Mouse (Mus musculus) gastrocnemius, postnatal 25 days (tissue): Measurements from ENCODE around the gene Tdrd1. TPM values are rescaled to one million over a fixed set of nuclear protein-coding genes. Genes with fewer than 3 reads are reported as not detected.
A peak's percentile ranks its signal among the peaks of the same experiment; 100 is the strongest.

ENCODE experiments used
- DNase-seq: peaks from one replicate; pipeline ENCODE4 v3.0.0; 2022
- total RNA-seq, 2 experiments: library from RNA; stranded (reverse); gene quantifications; 1 replicate in 1 of 2; 2 replicates in 1 of 2; pipeline ENCODE4 v1.2.3; 2021

The Tdrd1 gene
- total RNA-seq, 2 experiments from 2014 or later: not detected

DNA sequence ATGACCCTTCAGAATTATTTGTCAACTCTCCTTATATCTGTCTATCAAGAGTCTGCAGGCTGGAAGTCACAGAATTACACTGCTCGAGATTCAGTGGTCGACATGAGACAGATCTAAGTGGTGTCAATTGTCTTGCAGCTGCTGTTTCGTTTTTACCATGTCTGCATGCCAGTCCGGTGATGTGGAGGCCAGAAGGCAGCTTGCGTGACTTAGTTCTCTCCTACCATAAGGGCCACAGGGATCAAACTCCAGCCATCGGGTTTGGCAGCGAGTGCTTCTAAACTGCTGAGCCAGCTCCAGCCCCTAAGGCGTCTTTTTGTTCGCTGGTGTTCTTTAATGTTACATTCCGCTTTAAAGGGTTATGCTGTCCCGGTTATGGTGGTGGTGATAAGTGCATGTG, 2.3 kb downstream of the Tdrd1 start:
- DNase-seq: no peak

DNA sequence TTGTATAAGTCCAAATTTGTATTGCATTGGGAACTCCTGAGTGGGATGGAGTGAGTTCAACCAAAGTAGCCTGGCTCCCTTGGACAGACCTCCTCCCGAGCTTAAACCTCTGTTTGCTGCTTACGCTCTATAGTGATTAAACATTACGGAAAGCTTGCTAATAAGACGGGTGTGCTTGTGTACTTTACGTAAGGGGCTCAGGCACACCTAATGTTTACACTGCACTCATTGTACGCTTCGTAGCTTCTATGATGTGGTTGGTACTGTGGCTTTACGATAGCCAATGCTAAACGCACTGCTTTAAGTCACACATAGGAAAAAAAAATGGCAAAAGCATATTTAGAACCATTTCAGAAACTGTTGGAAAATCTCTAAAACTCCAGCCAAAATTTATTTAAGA, 3.3 kb downstream of the Tdrd1 start:
- DNase-seq: no peak

DNA sequence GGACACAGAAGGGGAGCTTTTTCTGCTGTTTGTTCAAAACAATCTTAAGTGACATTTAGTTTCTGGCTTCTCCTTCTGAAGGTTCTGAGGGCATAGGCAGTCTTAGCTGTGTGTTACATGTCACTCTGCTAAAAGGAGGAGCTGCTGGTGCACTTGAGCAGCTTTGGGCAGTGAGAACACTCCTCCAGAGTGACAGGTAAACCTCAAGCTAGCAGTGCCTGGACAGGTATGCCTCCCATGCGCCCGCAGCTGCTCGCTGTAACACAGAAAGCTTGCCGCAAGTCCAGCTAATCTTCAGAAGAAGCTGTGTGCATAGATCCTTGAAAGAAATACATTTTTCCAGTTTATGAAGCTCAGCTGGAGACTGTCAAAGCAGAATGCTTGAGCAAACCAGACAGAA, 4.2 kb downstream of the Tdrd1 start:
- DNase-seq: no peak

DNA sequence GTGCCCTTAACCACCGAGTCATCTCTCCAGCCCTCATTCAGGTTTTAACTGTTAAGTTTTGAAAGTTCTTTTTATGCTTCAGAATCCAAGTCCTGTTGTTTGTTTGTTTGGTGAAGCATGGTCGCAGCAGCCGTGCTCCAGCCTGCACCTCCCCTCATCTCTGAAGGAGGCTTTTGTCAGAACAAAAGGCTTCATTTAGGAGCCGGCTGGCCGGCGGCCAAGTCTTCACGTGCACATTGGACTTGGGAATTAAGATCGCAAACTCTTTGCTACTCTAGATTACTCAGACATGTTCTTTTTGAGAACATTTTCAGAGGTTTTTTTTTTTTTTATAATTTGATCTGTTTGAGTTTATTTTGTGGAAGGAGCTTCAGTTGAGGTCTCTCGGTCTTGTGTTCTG, 9.3 kb downstream of the Tdrd1 start:
- DNase-seq: no peak

DNA sequence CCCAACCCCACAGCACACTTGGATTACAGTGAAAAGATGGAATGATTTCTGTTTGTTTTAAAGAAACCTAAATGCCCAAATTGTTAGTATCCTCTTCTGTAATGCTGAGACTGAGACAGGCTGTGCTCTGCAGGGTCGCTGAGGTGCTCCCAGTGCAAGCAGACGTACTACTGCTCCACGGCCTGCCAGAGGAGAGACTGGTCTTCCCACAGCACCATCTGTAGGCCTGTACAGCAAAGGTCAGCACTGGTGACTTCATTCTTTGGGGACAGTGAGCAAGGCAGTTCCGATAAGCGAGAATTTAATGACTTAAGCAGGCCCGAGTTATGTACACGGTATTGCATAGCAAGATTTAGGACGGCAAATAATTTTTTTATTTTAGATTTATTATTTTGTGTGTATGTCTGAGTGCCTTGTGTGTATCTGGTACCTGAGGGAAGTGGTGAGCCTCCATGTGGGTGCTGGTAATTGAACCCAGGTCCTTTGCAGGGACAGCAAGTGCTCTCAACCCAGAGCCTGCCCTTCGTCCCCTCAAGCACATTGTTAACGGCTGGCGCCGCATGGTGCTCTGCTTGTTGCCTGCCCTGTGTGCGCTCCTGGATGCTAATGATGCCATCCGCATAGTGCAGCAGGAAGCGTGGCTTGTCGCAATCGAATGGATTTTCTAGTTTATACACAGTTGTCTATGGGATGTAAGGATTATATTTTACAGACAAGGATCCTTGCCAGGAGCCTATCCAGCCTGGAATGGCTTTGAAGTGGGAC, 13.1 kb downstream of the Tdrd1 start:
- DNase-seq: peak; percentile 35

DNA sequence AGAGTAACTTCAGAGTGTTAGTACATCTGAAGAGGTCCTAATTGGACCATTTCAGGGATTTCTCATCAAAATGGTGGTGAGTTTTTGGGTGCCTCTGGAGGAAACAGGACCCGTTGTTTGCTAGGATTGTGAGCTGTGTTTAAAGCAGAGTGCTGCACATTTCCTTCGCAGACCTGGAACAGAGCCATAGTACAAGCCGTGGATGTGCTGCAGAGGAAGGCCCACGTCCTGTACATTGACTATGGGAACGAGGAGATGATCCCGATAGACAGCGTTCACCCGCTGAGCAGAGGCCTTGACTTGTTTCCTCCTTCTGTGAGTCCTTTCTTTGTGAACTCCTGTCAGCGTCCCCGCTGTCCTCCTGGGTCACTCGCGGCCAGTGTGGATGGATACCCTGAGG, 17.0 kb downstream of the Tdrd1 start:
- DNase-seq: no peak

DNA sequence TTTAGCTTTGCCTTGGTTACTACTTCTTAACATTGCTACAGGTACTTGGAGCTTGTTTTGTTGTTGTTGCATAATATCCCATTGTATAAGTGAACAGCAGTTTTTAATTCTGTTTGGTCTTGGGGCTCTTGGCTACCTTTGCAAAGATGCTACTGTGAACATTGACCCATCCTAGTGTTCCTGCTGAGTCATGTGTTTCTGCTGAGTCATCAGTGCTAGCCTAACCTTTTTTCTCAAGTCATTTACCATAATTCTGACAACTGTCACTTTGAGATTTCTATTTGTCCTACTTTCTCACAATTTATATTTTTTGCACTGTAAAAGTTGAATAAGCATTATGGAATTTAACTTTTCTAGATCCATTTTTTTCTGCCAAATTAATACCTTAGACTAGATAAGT, 26.6 kb downstream of the Tdrd1 start:
- no peak for DNase-seq

DNA sequence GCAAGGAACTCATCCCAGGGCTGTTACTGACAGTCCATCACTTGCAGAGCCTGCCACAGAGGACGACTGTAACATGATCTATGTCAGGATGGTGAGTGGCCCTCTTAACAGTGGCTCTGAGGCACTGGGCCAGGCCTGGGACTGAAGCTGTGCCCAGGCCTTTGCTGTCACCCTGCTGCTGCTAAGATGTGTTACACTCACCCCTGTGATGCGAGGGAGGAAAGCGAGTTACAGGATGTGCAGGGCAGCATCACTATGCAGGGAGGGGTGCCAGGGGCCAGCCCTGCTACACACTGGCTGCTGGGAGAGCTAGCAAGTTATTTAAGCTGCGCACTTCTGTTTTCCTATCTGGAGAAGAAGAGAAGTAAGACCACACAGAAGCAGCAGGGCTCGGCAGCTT, 30.4 kb downstream of the Tdrd1 start:
- DNase-seq: no peak

DNA sequence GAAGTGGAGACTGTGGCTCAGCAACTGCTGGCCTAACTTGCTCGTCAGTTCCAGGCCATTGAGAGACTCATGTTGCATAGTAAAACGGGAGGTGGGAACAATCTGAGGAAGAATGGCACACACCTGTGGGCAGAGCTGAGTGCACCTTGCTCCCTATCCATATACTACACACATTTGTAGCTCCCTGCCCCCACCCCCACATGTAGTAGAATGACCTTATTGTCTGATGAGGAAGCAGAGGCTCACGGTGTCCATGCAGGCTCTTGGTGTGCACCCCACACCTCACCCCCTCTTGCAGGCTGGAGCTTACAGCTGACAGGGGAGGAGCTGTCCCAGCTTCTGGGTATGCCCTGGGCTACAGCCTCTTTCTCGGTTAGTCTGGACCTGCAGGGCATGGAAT, 41.7 kb downstream of the Tdrd1 start:
- no peak for DNase-seq

DNA sequence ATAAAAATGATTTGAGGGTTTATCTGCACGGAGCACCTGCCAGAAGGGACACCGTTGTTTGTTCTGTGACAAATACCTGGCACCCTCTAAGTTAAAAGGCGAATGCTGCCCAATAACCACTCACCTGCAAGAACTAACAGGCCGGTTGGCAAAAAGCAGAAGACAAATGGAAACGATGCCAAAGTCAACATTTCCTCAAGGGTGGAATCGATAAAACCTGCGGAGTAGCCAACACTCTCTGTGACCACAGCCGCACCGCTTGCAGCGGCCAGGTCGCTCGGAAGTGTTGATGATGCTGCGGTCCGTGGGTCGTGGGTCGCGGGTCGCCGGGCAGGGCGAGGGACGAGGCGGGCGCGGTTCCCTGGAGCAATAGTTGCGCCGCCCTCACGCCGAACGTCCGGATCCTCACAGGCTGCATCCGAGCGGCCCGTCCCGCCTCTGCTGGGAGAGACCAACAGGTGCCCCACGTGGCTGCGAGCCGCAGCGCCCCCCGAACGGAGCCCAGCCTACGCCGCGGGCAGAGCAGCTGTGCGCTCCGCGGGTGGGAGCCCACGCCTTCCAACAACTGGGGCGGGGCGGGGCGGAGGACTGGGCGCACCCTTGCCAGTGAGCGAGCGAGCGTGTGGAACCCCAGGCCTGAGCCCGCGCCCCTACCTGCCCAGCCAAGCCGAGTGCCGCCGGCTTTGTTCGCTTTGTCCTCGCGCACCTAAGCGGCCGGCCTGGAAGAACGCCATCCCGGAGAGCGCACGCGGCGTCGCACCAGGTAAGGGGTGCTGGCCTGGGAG, 48.0 kb downstream of the Tdrd1 start, which contains the start of gene Vwa2:
TSS of gene Vwa2 (plus strand) at position 434 of the 785 bp plus-strand sequence.
- no peak for DNase-seq

DNA sequence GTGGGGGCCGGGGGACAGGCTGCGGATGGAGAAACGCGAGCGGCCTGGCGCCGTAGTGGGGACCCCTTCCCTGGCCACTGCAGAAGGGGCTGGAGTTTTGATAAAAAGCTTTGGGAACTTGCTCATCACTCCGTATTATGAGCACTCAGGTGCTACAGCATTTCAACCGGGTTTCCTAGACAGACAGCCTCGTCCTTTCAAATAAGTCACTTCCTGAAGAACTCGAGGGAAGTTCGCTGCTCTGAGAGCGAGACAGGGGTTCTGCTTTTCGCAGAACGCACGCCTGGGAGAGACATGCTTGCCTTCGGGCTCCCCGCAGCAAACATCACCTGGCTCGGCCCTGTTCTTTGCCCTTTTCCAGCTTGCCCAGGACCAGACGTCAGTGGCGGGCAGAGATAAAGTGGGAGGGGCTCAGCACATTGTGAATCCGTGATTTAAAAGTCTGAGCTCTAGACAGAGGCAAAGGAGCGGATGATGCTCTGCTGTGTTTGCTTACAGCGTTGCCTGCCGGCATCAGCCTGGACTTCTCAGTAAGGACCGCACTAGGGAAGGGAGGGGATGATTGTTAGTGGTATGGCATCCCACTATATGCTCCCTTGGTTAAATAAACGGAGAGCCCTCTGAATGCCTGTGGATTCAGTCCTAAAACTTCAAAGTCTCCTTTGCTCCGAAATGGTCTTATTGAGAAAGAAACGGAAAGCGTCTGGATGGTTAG, 48.7 kb downstream of the Tdrd1 start:
- no peak for DNase-seq

DNA sequence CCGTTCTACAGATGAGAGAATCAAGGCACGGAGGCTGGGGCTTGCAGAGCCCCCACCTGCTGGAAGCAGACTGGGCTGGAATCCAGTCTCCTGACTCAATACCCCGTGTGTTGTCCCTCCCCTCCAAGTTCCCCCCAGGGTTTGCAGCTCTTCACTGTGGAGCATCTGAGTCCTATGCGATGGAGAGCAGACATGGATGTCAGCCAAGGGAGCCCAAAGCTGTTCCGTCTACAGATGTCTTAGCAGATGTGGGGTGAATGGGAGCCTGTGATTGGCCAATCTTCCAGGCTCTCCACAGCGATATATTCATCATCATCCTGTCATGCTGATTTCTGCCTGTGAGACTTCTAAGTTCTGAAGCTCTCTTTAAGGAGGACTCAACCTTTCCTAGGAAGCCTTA, 51.4 kb downstream of the Tdrd1 start:
- DNase-seq: no peak

DNA sequence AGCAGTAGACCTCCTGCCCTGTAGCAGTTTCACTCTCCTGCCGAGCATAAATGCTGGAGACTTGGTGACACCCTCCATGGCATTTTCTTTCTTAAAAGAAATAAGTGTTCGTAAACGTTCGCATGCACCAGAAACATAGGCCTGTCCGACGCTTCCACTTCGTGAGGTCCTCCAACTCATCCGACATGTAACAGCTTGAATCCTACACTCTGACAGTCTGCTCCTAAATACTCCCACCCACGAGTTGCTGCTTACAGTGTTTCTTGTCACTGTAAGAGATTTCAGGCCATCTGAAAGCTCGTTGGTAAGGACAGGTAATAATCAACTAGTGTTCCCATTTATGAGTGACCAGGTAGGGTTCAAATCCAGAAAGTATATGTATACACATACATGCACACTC, 61.9 kb downstream of the Tdrd1 start:
- DNase-seq: no peak

DNA sequence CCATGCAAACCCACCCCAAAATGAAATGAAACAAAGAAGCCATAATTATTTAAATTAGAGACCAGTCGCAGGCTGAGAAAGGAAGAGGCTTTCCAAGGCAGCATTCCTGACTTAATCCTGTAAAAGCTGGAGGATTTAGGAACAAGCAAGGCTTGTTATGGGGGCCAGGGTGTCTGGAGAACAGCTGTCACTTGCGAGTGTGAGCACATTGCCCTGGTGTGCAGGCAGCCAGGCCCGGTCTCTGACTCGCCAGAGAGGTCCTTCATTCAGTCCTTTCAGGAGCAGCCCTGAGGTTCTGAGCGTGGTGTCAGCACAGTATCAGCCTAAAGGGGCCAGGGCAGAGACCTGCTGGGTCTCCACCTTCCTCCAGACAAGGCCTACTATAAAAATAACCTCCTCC, 62.6 kb downstream of the Tdrd1 start:
- DNase-seq: no peak

DNA sequence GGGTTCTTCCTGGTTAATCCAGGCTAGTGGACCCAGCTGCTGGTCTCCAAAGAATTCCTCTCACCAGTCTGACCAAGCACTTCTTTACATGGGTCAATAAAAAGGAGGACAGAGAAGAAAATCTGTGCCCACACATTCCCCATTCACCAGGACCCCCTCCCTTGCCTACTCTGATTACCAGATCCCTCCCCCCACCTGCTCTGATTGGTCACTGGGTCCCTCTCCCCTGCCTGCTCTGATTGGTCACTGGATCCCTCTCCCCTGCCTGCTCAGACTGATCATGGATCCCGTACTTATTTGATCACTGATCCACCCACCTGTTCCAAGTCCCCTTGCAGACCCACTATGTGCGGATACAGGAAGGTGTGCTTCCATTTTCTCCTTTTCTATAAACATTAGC, 65.4 kb downstream of the Tdrd1 start:
- DNase-seq: no peak

DNA sequence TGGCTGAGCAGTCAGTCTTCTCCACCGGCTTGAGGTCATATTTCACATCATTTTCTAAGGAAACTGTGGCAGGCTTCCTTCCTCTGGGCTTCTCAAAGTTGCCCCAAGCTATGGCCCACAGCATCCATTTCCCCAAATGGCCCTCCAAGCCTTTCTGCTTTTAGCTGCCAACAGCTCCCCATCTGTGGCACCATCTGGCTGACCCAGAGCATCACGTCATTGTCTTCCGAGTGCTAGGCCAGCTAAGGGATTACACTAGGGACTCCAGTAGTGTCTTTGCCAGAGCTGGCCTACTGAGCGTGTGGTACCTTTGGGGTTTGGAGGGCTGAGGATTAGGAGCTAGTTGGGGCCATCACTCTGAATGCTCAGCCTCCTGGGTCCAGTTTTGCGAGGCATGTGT, 66.6 kb downstream of the Tdrd1 start:
- DNase-seq: no peak

DNA sequence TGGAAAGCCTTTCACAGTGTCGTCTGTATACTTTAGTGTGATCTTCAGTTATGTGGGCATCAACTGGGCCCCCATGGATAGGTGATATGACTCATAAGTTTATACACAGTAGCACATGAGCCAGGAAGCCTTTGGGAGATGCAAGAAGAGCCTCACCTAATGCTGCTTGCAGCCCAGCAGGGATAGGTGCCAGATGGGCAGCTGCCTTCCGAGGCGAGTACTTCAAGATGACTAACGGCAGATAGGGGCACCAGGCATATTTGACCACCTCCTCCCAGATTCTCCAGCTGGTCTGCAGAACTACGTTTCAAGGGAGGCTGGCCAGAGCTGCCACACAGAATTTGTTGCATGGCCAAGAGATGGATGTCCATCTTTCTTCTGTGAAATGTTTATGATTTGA, 67.3 kb downstream of the Tdrd1 start:
- DNase-seq: no peak

DNA sequence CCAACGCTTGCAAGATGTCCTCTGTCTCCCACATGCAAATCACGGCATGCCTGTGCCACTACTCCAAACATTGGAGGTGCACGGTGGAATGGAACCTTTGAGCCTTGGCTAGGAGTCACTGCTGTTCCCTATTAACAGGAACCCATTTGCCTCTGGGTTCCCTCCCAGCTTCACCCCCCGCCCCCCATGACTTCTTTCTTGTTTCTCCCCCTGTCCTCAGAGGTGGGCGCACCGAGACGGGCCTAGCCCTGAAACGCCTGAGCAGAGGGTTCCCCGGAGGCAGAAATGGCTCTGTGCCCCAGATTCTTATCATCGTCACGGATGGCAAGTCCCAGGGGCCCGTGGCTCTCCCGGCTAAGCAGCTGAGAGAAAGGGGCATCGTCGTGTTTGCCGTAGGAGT, 71.6 kb downstream of the Tdrd1 start:
- DNase-seq: no peak

DNA sequence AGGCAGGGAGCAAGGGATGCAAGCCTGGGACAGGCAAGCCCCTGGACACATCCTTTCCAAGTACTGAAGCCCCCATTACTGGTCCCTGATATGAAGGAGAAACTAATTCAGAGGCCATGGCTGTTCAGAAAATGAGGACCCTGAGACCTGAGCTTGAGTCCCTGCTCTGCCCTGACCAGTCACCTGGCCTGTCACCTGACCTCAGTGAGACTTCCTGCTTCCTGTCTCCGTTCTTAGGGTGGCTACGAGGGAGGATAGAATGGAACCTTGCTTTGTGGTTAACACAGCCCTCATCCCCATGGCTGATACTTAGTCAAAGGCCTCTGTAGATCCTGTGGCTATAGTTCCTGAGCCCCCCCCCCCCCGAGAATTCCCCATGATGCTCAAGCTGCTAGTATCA, 78.1 kb downstream of the Tdrd1 start:
- no peak for DNase-seq

DNA sequence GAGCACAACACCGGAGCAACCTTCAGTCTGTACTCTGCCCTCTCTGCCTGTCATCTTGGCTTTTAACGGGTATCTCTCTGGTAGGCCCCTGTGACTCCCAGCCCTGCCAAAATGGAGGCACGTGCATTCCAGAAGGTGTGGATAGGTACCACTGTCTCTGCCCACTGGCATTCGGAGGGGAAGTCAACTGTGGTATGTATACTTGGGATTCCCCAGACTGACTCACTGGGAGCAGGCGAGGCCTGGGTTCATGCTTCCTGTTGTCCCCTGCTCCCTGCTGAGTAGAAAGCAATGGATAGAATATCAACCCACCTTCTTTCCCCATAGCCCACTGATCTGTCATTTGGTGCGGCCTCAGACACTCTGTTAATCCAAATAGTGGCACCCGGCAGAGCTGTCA, 79.4 kb downstream of the Tdrd1 start:
- no peak for DNase-seq

DNA sequence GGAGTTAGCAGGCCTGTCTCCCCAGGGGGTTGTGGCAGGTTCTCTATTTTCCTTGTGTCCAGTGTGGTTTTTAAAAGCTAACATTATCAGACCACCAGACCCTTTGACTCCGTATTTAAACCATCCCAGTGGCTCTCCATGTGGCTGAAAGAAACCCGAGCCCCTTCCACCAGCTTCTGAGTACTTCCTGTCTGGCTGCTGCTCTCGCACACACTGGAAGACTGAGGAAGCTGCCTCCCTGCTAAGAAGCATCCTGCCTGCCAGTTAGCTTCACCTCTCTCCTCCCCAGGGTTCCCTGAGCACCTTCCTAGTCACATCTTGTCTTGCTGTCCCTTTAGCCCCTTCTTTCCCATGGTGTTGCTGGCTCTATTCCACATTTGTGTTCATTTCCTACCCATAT, 81.8 kb downstream of the Tdrd1 start:
- no peak for DNase-seq

DNA sequence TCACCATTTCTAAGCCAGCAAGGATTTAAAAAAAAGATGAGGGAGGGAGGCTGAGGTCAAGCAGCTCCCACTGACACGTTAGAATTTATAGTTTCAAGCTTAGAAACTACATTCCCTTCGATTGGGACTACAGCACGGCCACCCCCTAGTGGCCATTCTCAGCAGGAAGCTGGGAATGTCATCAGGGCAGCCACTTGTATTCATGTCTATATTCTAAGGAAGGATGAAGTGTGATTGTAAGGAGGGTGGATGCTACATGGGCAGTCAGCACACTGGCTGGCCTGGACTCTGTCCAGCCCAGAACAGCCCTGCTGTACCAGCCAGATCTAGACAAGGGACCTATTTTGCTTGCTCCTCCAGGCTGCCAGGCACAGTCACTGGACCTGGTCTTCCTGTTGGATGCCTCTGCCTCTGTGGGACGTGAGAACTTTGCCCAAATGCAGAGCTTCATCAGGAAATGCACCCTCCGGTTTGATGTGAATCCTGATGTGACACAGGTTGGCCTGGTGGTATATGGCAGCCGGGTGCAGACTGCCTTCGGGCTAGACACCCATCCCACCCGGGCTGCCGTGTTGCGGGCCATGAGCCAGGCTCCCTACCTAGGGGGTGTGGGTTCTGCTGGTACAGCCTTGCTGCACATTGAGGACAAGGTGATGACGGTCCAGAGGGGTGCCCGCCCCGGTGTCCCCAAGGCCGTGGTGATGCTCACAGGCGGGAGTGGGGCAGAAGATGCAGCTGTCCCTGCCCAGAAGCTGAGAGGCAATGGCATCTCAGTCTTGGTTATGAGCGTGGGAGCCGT, 82.7 kb downstream of the Tdrd1 start:
- no peak for DNase-seq
